Mouse (Mus musculus) monocyte, adult 5-6 weeks (primary cell): ENCODE measurements around the gene Lin37. TPM values are rescaled to one million over a fixed set of nuclear protein-coding genes. Genes with fewer than 3 reads are reported as not detected.

Experiments
- ATAC-seq: fragments of 153-309, 156-312 bp; replicated peaks from 2 replicates; pipeline ENCODE4 v1.8.0; 2017; ENCODE audit warnings: mild to moderate bottlenecking; ENCODE audit not compliant: low TSS enrichment, insufficient number of reproducible peaks, severe bottlenecking, poor library complexity, low FRiP score
- total RNA-seq: library from RNA; stranded (forward); fragments of 200-1000, 200-491, 200-594 nt; gene quantifications from 3 replicates; pipeline ENCODE4 v1.2.3, GENCODE M21; 2017

Lin37 gene
- total RNA-seq, 1 experiment from 2014 or later = 8.1 TPM

DNA sequence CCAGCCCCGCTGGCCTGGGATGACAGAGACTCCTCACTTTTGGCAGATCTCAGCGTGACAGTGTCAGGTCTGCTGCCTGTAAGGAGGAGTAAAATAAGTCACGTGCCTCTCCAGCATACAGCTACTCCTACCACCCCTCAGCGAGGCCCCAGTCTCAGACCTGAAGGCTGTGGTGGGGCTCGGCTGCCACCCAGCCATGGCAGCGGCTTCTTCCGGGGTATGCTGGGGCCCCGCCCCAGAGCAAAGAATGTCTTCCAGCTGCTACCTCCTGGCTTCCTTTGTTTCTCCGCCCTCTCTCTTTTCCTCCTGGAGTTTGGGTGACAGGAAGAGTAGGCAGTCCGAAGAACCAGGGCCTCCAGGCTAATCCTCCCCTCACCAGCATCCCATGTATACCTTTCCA lies 33.7 kb downstream of the Lin37 start:
- no peak for ATAC-seq

DNA sequence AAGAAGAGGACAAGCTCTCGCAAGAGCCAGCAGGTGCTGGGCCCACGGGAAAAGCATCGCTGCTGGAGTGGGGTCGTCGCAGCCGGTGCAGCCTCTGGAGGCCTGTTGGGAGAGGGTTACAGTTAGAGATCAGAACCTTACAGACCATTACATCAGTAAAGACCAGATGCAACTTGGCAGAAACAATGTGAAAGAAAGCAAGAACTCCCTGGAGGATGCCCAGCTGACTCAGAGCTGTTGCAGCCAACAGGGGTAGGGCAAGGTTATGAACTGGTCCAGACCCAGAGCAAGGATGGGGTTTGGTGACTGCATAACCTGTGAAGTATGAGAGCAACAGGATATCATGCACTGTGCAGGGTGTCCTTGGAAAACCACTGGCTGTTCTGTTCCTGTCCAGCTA lies 35.2 kb downstream of the Lin37 start:
- ATAC-seq = no peak

GRCm38 (mm10) chr7:30522871-30523270 lies 36.8 kb downstream of the Lin37 start:
- ATAC-seq = no peak

DNA sequence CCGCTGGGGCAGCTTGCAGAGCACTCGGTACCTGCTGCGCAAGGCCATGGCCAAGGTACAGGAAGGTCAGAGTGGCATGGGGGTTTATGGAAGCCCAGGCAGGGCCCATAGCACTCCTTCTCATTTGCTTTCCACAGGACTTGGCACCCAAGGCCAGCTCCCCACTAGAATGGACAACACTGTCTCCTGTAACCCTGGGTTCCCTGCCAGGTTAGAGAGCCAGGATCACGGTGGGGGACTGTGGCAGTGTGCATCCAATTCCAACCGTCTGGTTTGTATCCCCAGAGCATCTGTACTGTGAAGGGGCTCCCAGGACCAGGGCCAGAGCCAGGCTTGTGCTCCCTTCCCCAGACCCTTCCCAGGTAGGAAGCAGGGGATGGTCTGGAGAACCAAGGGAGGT lies 38.8 kb downstream of the Lin37 start:
- ATAC-seq = no peak

- ATAC-seq = no peak
Measured at GRCm38 (mm10) chr7:30520396-30520795, 39.2 kb downstream of the Lin37 start.

DNA sequence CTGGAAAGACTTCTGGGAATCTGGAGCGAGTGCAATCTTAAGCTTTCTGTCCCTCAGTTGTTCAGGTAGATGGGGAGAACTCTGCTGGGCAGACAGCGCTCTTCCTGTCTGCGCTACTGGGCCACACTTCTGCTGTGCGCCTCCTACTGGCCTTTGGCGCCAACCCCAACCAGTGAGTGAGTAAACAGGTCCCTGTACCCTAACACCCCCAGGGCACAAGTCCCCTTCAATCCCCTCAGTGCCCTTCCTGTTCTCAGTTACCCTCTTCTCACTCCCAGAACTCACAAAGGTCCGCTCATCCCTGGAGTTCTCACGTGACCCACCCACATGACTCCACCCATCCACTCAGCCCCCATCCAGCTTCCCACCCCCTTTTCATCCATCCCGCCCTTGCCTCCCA lies 41.3 kb downstream of the Lin37 start:
- no peak for ATAC-seq

DNA sequence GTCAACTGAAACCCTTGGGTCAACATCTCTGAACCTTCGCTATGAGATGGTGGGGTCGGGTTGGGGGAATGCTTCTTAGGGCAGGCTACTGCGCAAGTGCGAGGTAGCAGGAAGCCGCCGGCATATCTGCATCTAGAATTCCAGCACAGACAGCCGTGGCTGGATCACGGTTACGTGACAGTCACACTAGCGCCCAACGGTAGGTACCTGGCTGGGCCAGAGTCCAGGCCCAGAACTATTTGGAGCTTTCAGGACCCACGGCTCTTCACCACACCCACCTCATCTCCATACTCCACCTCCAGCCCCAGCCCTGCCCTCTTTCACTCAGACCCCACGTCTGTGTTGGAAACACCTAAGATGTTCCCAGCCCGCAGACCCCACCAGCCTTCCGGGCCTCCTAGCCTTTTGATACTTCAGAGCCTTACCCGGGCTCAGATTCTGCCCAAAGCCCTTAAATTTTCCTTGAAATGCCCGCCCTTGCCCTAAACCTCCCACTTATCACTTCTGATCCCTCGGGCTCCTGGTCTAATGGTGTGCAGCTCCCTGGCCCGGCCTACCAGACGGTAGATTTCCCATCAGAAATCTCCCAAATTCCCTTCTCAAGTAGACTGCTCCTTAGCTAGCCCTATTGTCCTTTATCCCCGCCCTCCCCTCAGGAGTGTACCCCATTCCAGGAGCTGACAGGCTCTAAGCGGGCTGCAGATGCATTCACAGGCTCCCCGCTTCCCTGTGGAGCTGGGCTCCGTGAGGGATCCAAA lies 44.5 kb downstream of the Lin37 start:
- no peak for ATAC-seq

DNA sequence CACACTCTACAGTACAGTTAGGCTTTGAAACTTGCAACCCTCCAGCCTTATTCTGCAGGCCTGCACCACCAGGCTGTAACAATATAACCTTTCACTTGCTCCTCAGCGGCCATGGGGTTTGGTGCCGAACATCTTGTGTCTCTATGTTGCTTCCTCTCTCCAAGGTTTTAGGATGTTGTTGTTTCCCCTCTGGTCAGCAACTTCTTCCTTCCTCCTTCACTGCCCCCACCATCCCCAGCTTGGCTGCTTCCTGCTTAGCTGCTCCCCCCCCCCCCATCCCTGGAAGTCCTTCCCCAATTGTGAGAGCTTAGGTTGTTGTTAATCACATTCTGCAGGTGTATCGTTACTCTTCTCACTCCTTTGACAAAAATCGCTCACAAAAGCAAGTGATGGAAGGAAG lies 51.6 kb downstream of the Lin37 start:
- no peak for ATAC-seq

Other genes with a start within 250 kb of the Lin37 start
- 3.0 TPM in 1 of 3 replicates, not detected in the others for gene Syne4, start 245.0 kb downstream of the Lin37 start, total RNA-seq
- 2.2 to 10.7 TPM (median 8.0 TPM) in 3 replicates for gene E130208F15Rik, start 238.1 kb downstream of the Lin37 start, total RNA-seq
- 11.3 to 13.7 TPM (median 11.5 TPM) in 3 replicates for gene Sdhaf1, start 235.9 kb downstream of the Lin37 start, total RNA-seq
- not detected in 3 replicates for gene Lrfn3, start 197.1 kb downstream of the Lin37 start, total RNA-seq
- 1,651 to 1,754 TPM (median 1,724 TPM) in 3 replicates for gene Tyrobp, start 146.1 kb downstream of the Lin37 start, total RNA-seq
- 44.2 to 97.2 TPM (median 67.5 TPM) in 3 replicates for gene Hcst, start 140.0 kb downstream of the Lin37 start, total RNA-seq
- gene Nfkbid, start 138.1 kb downstream of the Lin37 start, total RNA-seq = 25.9 to 48.3 TPM (median 34.1 TPM) in 3 replicates
- 0.68 TPM in 1 of 3 replicates, not detected in the others for gene Aplp1, start 114.3 kb downstream of the Lin37 start, total RNA-seq
- not detected in 3 replicates for gene Kirrel2, start 102.1 kb downstream of the Lin37 start, total RNA-seq
- not detected in 3 replicates for gene Nphs1, start 101.5 kb downstream of the Lin37 start, total RNA-seq
- not detected in 3 replicates for gene Prodh2, start 66.2 kb downstream of the Lin37 start, total RNA-seq
- gene Arhgap33, start 24.8 kb downstream of the Lin37 start, total RNA-seq = 0.97 to 1.5 TPM in 2 of 3 replicates, not detected in the other
- 0.19 to 2.7 TPM (median 1.5 TPM) in 3 replicates for gene Hspb6, start 7.7 kb downstream of the Lin37 start, total RNA-seq
- 1.7 to 4.3 TPM (median 3.3 TPM) in 3 replicates for gene Proser3, start 7.5 kb downstream of the Lin37 start, total RNA-seq
- gene U2af1l4, start 3.5 kb upstream of the Lin37 start, total RNA-seq = 66.7 to 101 TPM (median 99.2 TPM) in 3 replicates
- 3.5 to 14.5 TPM (median 11.1 TPM) in 3 replicates for gene Gm49396, start 3.5 kb upstream of the Lin37 start, total RNA-seq
- gene Psenen, start 3.8 kb upstream of the Lin37 start, total RNA-seq = 76.7 to 145 TPM (median 135 TPM) in 3 replicates
- 0.43 TPM in 1 of 3 replicates, not detected in the others for gene Igflr1, start 5.6 kb upstream of the Lin37 start, total RNA-seq
- gene Kmt2b, start 28.9 kb upstream of the Lin37 start, total RNA-seq = 15.4 to 44.0 TPM (median 23.8 TPM) in 3 replicates
- gene Zbtb32, start 39.1 kb upstream of the Lin37 start, total RNA-seq = 8.4 to 30.5 TPM (median 20.6 TPM) in 3 replicates
- gene Upk1a, start 53.0 kb upstream of the Lin37 start, total RNA-seq = 1.1 TPM in 1 of 3 replicates, not detected in the others
- gene Cox6b1, start 66.3 kb upstream of the Lin37 start, total RNA-seq = 424 to 540 TPM (median 506 TPM) in 3 replicates
- not detected in 3 replicates for gene Etv2, start 76.0 kb upstream of the Lin37 start, total RNA-seq
- 63.9 to 74.7 TPM (median 64.6 TPM) in 3 replicates for gene Rbm42, start 90.5 kb upstream of the Lin37 start, total RNA-seq
- gene Haus5, start 105.2 kb upstream of the Lin37 start, total RNA-seq = 5.6 to 20.3 TPM (median 11.0 TPM) in 3 replicates
- gene Pmis2, start 111.8 kb upstream of the Lin37 start, total RNA-seq = not detected in 3 replicates
- gene 2200002J24Rik, start 139.1 kb upstream of the Lin37 start, total RNA-seq = not detected in 3 replicates
- 0.75 TPM in 1 of 3 replicates, not detected in the others for gene Atp4a, start 152.4 kb upstream of the Lin37 start, total RNA-seq
- 14.0 to 17.1 TPM (median 17.0 TPM) in 3 replicates for gene Tmem147, start 169.7 kb upstream of the Lin37 start, total RNA-seq
- gene Gapdhs, start 183.8 kb upstream of the Lin37 start, total RNA-seq = 0.85 to 1.9 TPM in 2 of 3 replicates, not detected in the other
- 2.3 TPM in 1 of 3 replicates, not detected in the others for gene Sbsn, start 191.6 kb upstream of the Lin37 start, total RNA-seq
- gene Dmkn, start 203.9 kb upstream of the Lin37 start, total RNA-seq = not detected in 3 replicates
- not detected in 3 replicates for gene Krtdap, start 228.1 kb upstream of the Lin37 start, total RNA-seq